Mouse (Mus musculus) testis, adult 2 months (tissue): ENCODE results near the gene Gzmc. TPM values are rescaled to one million over a fixed set of nuclear protein-coding genes. Genes with fewer than 3 reads are reported as not detected.
"Not testable (repeated sequence)": the region's sequence is repeated elsewhere in the genome, so short reads cannot be mapped to it uniquely, and the experiment has no call there.

ENCODE experiments used
- H3K27ac ChIP-seq: fragments of 200-500 bp; 2 replicates; pipeline ENCODE4 v1.5.1; 2012; ENCODE audit warnings: low read depth, low read length; ENCODE audit not compliant: control insufficient read depth, insufficient read depth
- H3K27me3 ChIP-seq: fragments of 200-500 bp; 2 replicates; pipeline ENCODE4 v1.6.1; 2012; ENCODE audit warnings: mild to moderate bottlenecking, low read length, moderate library complexity; ENCODE audit not compliant: control insufficient read depth, insufficient read depth
- H3K36me3 ChIP-seq: fragments of 200-500 bp; 2 replicates; pipeline ENCODE4 v1.6.1; 2012; ENCODE audit warnings: mild to moderate bottlenecking, low read length; ENCODE audit not compliant: control insufficient read depth, insufficient read depth
- H3K4me1 ChIP-seq: fragments of 200-500 bp; 2 replicates; pipeline ENCODE4 v1.6.1; 2012; ENCODE audit warnings: low read length; ENCODE audit not compliant: control insufficient read depth, insufficient read depth
- H3K4me3 ChIP-seq: fragments of 200-500 bp; 2 replicates; pipeline ENCODE4 v1.5.1; 2012; ENCODE audit warnings: low read depth, mild to moderate bottlenecking, low read length, moderate library complexity, mixed read lengths; ENCODE audit not compliant: control insufficient read depth
- CTCF ChIP-seq: fragments of 200-500 bp; IDR thresholded peaks from 2 replicates; pipeline ENCODE4 v1.5.1; 2012; ENCODE audit warnings: low read depth, mild to moderate bottlenecking, inconsistent platforms, low read length, moderate library complexity; ENCODE audit not compliant: control insufficient read depth, insufficient read depth, insufficient replicate concordance
- POLR2A ChIP-seq: fragments of 200-500 bp; IDR thresholded peaks from 2 replicates; pipeline ENCODE4 v1.6.1; 2012; ENCODE audit warnings: low read depth, mild to moderate bottlenecking, inconsistent platforms, low read length, moderate library complexity; ENCODE audit not compliant: control insufficient read depth
- polyA plus RNA-seq: library from polyadenylated mRNA; depleted of rRNA; stranded (reverse); fragments of >200 nt; gene quantifications from 2 replicates; pipeline ENCODE4 v1.2.3, GENCODE M21; 2012; rRNA removed

The Gzmc gene
- polyA plus RNA-seq, 1 experiment: not detected

- H3K36me3 ChIP-seq: no peaks in the 10 kb centered on the region
- TF ChIP-seq POLR2A (no peak), CTCF (no peak)
- H3K27ac ChIP-seq: no peak within 1 kb of the TSS
- H3K4me1 ChIP-seq: no peaks in the 10 kb centered on the region
- H3K27me3 ChIP-seq: no peaks in the 10 kb centered on the region
- no peak within 1 kb of the TSS for H3K4me3 ChIP-seq
Measured at GRCm38 (mm10) chr14:56211317-56211716, 23.1 kb downstream of the Gzmc start, which contains the start of gene Gzmf. Gene Gzmf (minus strand): TSS chr14:56211417.

- Histone ChIP-seq H3K27me3 (no peaks in the 10 kb centered on the region), H3K36me3 (no peaks in the 10 kb centered on the region), H3K4me1 (no peaks in the 10 kb centered on the region), H3K27ac (no peak overlapping the region), H3K4me3 (no peak overlapping the region)
- TF ChIP-seq CTCF: no peak
- no peak for TF ChIP-seq POLR2A
Measured at GRCm38 (mm10) chr14:56205613-56206012, 28.8 kb downstream of the Gzmc start.

- not testable (repeated sequence) for H3K27me3 ChIP-seq, H3K36me3 ChIP-seq, H3K27ac ChIP-seq, H3K4me3 ChIP-seq, H3K4me1 ChIP-seq
- TF ChIP-seq CTCF: peak; percentile 32; the same call in 1 of the 2 replicates
Measured at GRCm38 (mm10) chr14:56205021-56205420, 29.4 kb downstream of the Gzmc start.

DNA sequence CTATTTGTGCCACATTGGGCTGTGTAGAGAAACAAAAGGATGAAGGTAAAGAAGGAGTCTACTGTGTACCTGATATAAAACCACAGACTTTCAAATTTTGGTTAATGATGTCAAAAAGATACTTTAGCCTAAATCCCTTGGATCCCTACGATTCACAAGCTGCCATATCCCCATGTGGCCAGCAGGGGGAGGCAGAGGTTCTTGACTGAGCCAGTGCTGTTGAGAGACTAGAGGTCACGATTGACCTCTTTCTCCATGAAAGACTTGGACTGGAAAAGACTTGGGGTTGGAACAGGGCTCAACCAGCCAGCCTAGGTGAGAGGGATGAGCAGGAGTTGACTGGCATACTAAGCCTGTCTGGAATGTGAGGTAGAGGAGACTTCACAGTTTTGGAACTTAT is 30.5 kb downstream of the Gzmc start:
- no peak overlapping the region for H3K4me3 ChIP-seq
- H3K36me3 ChIP-seq: no peaks in the 10 kb centered on the region
- no peaks in the 10 kb centered on the region for H3K4me1 ChIP-seq
- no peak overlapping the region for H3K27ac ChIP-seq
- H3K27me3 ChIP-seq: no peaks in the 10 kb centered on the region
- no peak for TF ChIP-seq POLR2A
- peak; percentile 92; the same call in 1 of the 2 replicates for TF ChIP-seq CTCF

DNA sequence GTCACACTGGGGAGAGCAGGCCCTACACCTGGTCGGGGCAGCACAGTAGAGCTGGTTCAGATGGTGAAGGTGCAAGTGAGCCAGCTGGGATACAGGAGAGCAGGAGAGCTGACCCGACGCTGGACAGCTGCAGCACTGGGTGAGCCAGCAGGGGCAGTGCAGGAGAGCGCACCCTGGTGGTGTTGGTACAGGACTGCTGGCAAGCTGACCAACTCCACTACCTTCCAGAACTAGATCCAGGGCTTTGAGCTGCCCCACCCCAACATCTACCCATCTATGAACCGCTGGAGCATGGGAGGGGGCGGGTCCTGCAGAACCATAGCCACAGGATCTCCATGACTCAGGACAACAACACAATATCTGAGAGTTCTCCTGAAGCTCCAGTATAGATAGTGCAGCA is 47.5 kb downstream of the Gzmc start:
- no peak overlapping the region for H3K4me3 ChIP-seq
- H3K27me3 ChIP-seq: no peaks in the 10 kb centered on the region
- TF ChIP-seq POLR2A: no peak
- TF ChIP-seq CTCF: peak; percentile 52; the same call in 1 of the 2 replicates
- H3K36me3 ChIP-seq: no peaks in the 10 kb centered on the region
- no peaks in the 10 kb centered on the region for H3K4me1 ChIP-seq
- no peak overlapping the region for H3K27ac ChIP-seq

- H3K36me3 ChIP-seq: no peaks in the 10 kb centered on the region
- H3K4me3 ChIP-seq: no peak overlapping the region
- H3K27me3 ChIP-seq: no peaks in the 10 kb centered on the region
- TF ChIP-seq POLR2A: no peak
- TF ChIP-seq CTCF: no peak
- H3K4me1 ChIP-seq: no peaks in the 10 kb centered on the region
- no peak overlapping the region for H3K27ac ChIP-seq
Measured at GRCm38 (mm10) chr14:56186521-56186920, 47.9 kb downstream of the Gzmc start.

Other genes with a start within 250 kb of the Gzmc start
- gene Mcpt1, start 216.7 kb downstream of the Gzmc start, polyA plus RNA-seq: not detected in 2 replicates
- gene Mcpt9, start 204.2 kb downstream of the Gzmc start, polyA plus RNA-seq: not detected in 2 replicates
- gene Mcpt2, start 192.6 kb downstream of the Gzmc start, polyA plus RNA-seq: not detected in 2 replicates
- gene Mcpt4, start 172.3 kb downstream of the Gzmc start, polyA plus RNA-seq: 0.16 TPM in 1 of 2 replicates, not detected in the other
- not detected in 2 replicates for gene Mcpt8, start 149.4 kb downstream of the Gzmc start, polyA plus RNA-seq
- gene Ctsg, start 132.1 kb downstream of the Gzmc start, polyA plus RNA-seq: not detected in 2 replicates
- not detected in 2 replicates for gene Gzme, start 114.0 kb downstream of the Gzmc start, polyA plus RNA-seq
- not detected in 2 replicates for gene Gzmd, start 102.0 kb downstream of the Gzmc start, polyA plus RNA-seq
- gene Gzmg, start 75.1 kb downstream of the Gzmc start, polyA plus RNA-seq: not detected in 2 replicates
- gene Gzmn, start 60.1 kb downstream of the Gzmc start, polyA plus RNA-seq: 49.9 and 57.5 TPM in 2 replicates
- gene Gzmf, start 23.2 kb downstream of the Gzmc start, polyA plus RNA-seq: not detected in 2 replicates
- not detected in 2 replicates for gene Gzmb, start 27.6 kb upstream of the Gzmc start, polyA plus RNA-seq
- gene Atp12a, start 130.4 kb upstream of the Gzmc start, polyA plus RNA-seq: 0.09 and 0.12 TPM in 2 replicates
- 39.2 and 51.0 TPM in 2 replicates for gene Rnf17, start 167.9 kb upstream of the Gzmc start, polyA plus RNA-seq